Mouse (Mus musculus): ENCODE measurements around the gene Pkn1. TPM values are rescaled to one million over a fixed set of nuclear protein-coding genes. Genes with fewer than 3 reads are reported as not detected.

The Pkn1 gene
- total RNA-seq, 2 experiments from 2014 or later, result 60.9 to 65.6 TPM

DNA sequence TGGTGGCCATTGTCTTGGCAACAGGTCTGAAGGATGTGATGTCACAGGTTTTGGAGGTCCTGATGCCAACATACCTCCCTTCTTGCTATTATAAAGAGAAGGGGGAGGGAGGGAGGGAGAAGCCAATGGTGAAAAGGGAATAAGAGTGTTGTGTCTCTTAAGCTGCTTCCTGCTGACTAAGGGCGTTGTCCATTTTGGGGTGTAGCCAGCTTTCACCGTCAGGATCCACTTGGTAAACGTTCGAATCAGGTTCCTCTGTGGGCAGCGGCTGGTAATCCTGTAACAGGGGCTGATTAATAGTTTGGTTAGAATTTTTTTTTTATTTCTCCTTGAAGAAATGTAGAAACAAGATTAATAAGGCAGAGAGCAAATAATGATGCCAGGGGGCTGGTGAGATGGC is 59.3 kb downstream of the Pkn1 start:
- intact Hi-C loops (cut with DNase I), result no loop called here
- Histone ChIP-seq H3K27ac (no peak overlapping the region), H3K4me3 (no peak overlapping the region)
- no peak for DNase-seq (ENCODE audit: extremely low spot score in 1 of 2, low spot score in 2 of 2)
- no peak for TF ChIP-seq CTCF (IDR thresholded peaks at IDR 0.05)

GRCm38 (mm10) chr8:83638856-83639255 is 60.1 kb downstream of the Pkn1 start:
- TF ChIP-seq CTCF (IDR thresholded peaks at IDR 0.05), result no peak
- no peak for DNase-seq (ENCODE audit: extremely low spot score in 1 of 2, low spot score in 2 of 2)
- Histone ChIP-seq H3K27ac (no peak overlapping the region), H3K4me3 (no peak overlapping the region)
- intact Hi-C loops (cut with DNase I), result no loop called here

DNA sequence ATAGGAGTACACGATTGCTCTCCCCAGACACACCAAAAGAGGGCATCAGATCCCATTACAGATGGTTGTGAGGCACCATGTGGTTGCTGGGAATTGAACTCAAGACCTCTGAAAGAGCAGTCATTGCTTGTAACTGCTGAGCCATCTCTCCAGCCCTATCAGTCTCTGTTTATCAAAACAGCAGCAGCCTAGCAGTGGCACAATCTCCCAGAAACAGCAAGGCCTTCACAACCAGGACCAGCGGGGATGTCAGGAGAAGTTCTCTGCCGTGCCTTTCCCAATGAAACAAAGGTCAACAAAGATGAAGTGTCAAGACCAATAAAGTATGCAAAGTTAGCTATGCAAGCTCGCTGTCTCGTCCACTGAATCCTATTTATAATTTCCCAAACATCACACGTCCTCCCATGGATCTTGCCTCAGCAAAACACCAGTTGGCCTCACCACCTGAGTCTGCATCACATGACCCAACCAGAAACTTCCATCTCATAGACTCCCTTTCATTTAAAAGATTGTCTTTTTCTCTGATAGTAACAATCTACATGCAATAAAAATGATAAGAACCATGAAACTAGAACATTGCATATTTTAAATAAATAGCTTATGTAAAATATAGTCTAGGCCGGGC is 66.8 kb downstream of the Pkn1 start:
- Histone ChIP-seq H3K4me3 (no peak overlapping the region), H3K27ac (no peak overlapping the region)
- DNase-seq (ENCODE audit: extremely low spot score in 1 of 2, low spot score in 2 of 2), result no peak
- no peak for TF ChIP-seq CTCF (IDR thresholded peaks at IDR 0.05)
- intact Hi-C loops (cut with DNase I), result no loop called here

GRCm38 (mm10) chr8:83625676-83626299 is 73.2 kb downstream of the Pkn1 start:
- TF ChIP-seq CTCF (IDR thresholded peaks at IDR 0.05), result no peak
- no peak overlapping the region for H3K27ac ChIP-seq
- H3K4me3 ChIP-seq, result no peak overlapping the region
- intact Hi-C loops (cut with DNase I), result no loop called here
- DNase-seq (ENCODE audit: extremely low spot score in 1 of 2, low spot score in 2 of 2), result no peak

GRCm38 (mm10) chr8:83624739-83625138 is 74.2 kb downstream of the Pkn1 start:
- intact Hi-C loops (cut with DNase I), result loop anchor here (5.0 kb wide), 1 partner anchor 57 kb away; the partner anchor contains the start of gene Ndufb7
- peak; percentile 64 for TF ChIP-seq CTCF (IDR thresholded peaks at IDR 0.05)
- Histone ChIP-seq H3K27ac (no peak overlapping the region), H3K4me3 (no peak overlapping the region)
- no peak for DNase-seq (ENCODE audit: extremely low spot score in 1 of 2, low spot score in 2 of 2)

DNA sequence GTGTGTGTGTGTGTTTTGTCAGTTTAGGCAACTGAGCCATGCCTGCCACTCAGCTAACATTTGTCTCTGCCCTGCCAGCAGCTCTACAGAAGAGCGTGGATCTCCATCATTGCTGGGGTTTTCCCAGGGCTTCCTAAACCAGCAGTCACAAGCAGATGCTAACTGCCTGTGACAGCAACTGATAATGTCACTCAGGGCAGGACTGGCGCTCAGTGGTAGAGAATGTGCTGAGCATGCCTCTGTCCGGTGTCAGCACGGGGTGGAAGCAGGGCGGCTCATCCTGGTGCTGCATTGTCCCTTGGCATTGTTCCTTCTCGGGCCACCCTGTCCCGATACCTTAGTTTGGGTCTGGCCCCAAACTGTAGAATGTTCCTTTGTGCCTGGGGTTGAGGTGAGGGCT is 75.4 kb downstream of the Pkn1 start:
- DNase-seq (ENCODE audit: extremely low spot score in 1 of 2, low spot score in 2 of 2), result no peak
- intact Hi-C loops (cut with DNase I), result loop anchor here (5.0 kb wide), 1 partner anchor 56 kb away; the partner anchor contains the start of gene Ndufb7
- H3K27ac ChIP-seq, result no peak overlapping the region
- TF ChIP-seq CTCF (IDR thresholded peaks at IDR 0.05), result no peak
- H3K4me3 ChIP-seq, result no peak overlapping the region

GRCm38 (mm10) chr8:83622389-83622989 is 76.5 kb downstream of the Pkn1 start:
- peak overlapping the region; percentile 94 for H3K27ac ChIP-seq
- TF ChIP-seq CTCF (IDR thresholded peaks at IDR 0.05), result peak; percentile 91
- DNase-seq (ENCODE audit: extremely low spot score in 1 of 2, low spot score in 2 of 2), result peak; percentile 90 to 92
- H3K4me3 ChIP-seq, result peak overlapping the region; percentile 53
- intact Hi-C loops (cut with DNase I), result loop anchor here (5.0 kb wide), 1 partner anchor 55 kb away; the partner anchor contains the start of gene Ndufb7

DNA sequence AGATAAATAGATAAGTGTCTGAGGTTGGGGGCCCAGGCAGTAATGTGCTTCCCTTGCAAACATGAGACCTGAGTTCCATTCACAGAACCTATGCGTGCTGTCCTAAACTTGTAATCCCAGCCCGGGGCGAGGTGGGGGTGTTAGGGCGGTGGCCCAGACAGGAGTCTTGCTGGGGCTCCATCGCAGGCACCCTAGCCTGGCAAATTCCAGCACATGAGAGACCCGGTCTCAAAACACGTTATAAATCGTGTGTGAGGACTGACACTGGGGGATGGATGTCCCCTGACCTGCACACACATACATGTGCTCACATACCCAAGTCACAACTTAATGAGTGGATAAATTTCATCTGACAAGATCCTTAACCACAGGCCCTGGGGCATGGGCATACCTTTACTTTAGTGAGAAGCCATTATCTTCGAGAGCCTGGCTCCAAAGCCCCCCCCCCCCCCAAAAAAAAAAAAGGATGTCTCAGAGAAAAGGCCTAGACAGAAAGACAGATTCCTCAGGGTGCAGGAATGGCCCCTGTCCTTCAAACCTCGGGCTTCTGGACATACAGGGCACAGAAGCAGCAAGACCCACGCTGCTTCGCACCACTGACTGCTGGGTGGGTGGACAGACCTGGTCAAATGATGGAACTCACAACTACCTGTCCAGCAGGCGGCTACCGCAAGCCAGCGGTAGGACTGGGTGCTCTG is 77.1 kb downstream of the Pkn1 start:
- peak overlapping the region; percentile 53 for H3K4me3 ChIP-seq
- DNase-seq (ENCODE audit: extremely low spot score in 1 of 2, low spot score in 2 of 2), result no peak
- no peak for TF ChIP-seq CTCF (IDR thresholded peaks at IDR 0.05)
- intact Hi-C loops (cut with DNase I), result loop anchor here (5.0 kb wide), 1 partner anchor 55 kb away; the partner anchor contains the start of gene Ndufb7
- H3K27ac ChIP-seq, result peak overlapping the region; percentile 94

DNA sequence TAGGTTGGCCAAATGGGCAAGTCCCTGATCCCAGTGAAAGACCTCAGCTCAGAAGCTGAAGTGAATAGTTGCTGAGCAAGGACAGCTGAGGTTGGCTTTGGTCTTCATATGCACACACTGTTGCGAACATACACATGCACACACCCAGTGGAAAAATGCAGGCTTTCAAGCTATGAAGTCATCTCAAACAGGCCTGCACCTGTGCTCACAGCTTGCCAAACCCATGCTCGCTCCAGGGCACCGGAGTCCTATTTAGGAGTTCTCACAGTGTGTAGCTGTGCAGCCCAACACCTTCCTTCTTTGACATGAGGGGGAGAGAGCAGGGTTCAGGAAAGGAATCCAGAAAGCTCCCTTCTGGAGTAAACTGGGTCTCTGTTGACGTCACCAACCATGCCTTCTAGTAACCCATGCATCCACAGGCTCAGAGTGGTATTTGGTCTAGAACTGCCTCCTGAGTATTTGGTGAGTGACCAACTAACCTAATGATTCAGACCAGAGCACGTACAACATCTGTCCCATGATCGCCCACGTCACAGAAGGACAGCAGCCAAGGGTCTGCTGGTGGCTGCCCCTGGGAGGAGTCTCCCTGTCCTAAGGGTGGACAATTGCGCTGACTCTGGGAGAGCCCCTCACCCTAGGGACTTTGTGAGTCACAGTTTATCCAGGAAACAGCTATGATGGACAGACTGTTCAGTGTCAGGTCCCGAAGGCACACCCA is 79.3 kb downstream of the Pkn1 start:
- H3K4me3 ChIP-seq, result no peak overlapping the region
- no peak overlapping the region for H3K27ac ChIP-seq
- TF ChIP-seq CTCF (IDR thresholded peaks at IDR 0.05), result no peak
- intact Hi-C loops (cut with DNase I), result loop anchor here (5.0 kb wide), 1 partner anchor 52 kb away; the partner anchor contains the start of gene Ndufb7
- no peak for DNase-seq (ENCODE audit: extremely low spot score in 1 of 2, low spot score in 2 of 2)

DNA sequence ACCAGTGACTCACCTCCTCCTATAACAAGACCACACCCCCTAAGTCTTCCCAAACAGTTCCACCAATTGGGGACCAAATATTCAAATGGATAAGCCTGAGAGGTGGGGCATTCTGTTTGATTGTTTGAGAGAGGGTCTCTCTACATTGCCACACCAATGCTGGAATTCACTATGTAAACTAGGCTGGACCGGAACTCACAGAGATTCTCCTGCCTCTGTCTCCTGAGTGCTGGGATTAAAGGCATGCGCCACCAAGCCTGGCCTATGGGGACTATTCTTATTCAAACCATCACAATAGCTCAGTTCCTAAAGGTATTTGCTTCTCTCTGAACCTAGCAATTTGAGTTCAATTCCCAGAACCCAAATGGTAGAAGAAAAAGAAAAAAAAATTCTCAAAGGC is 80.4 kb downstream of the Pkn1 start:
- DNase-seq (ENCODE audit: extremely low spot score in 1 of 2, low spot score in 2 of 2), result no peak
- intact Hi-C loops (cut with DNase I), result no loop called here
- TF ChIP-seq CTCF (IDR thresholded peaks at IDR 0.05), result no peak
- no peak overlapping the region for H3K4me3 ChIP-seq
- H3K27ac ChIP-seq, result no peak overlapping the region

GRCm38 (mm10) chr8:83617111-83617510 is 81.9 kb downstream of the Pkn1 start:
- no peak for TF ChIP-seq CTCF (IDR thresholded peaks at IDR 0.05)
- DNase-seq (ENCODE audit: extremely low spot score in 1 of 2, low spot score in 2 of 2), result no peak
- no peak overlapping the region for H3K4me3 ChIP-seq
- intact Hi-C loops (cut with DNase I), result no loop called here
- H3K27ac ChIP-seq, result peak overlapping the region; percentile 69
